Mouse (Mus musculus) cerebellum, adult 2 months (tissue): Measurements from ENCODE around the gene Anks3. TPM values are rescaled to one million over a fixed set of nuclear protein-coding genes. Genes with fewer than 3 reads are reported as not detected.
A peak's percentile ranks its signal among the peaks of the same experiment; 100 is the strongest.

Experiments used
- DNase-seq, 2 experiments: peaks; one replicate each; pipeline ENCODE4 v3.0.0; 2021
- H3K27ac ChIP-seq: fragments of 200-500 bp; 2 replicates; pipeline ENCODE4 v1.5.1; 2012; ENCODE audit warnings: low read length, control low read depth, inconsistent platforms; ENCODE audit not compliant: insufficient read depth
- H3K27me3 ChIP-seq: fragments of 200-500 bp; 2 replicates; pipeline ENCODE4 v1.6.1; 2012; ENCODE audit warnings: inconsistent platforms, mild to moderate bottlenecking, low read length, moderate library complexity; ENCODE audit not compliant: control insufficient read depth, insufficient read depth
- H3K4me1 ChIP-seq: fragments of 200-500 bp; 2 replicates; pipeline ENCODE4 v1.6.1; 2011; ENCODE audit warnings: low read length; ENCODE audit not compliant: control insufficient read depth, insufficient read depth
- H3K4me3 ChIP-seq: fragments of 200-500 bp; replicated peaks from 2 replicates; pipeline ENCODE3; 2011; ENCODE audit warnings: mild to moderate bottlenecking, low read depth, low read length, control low read depth; ENCODE audit not compliant: insufficient read depth
- CTCF ChIP-seq: fragments of 200-500 bp; IDR thresholded peaks from 2 replicates; pipeline ENCODE4 v1.5.1; 2011; ENCODE audit warnings: low read depth, mild to moderate bottlenecking, control low read depth, low read length, moderate library complexity, borderline replicate concordance; ENCODE audit not compliant: insufficient read depth
- POLR2A ChIP-seq: fragments of 200-500 bp; IDR thresholded peaks from 2 replicates; pipeline ENCODE4 v1.6.1; 2011; ENCODE audit warnings: low read length, control low read depth, borderline replicate concordance; ENCODE audit not compliant: insufficient read depth
- WGBS: fragments of 180-500 bp; shearing (Covaris S2); methylation state at CpG from one replicate; pipeline ENCODE4 v1.1.7; 2018; 5-methylcytosine and 5-hydroxymethylcytosine counted together
- polyA plus RNA-seq: library from polyadenylated mRNA; depleted of rRNA; stranded (reverse); fragments of >200 nt; gene quantifications from 2 replicates; pipeline ENCODE4 v1.2.3, GENCODE M21; 2012

Anks3 gene
- polyA plus RNA-seq, 1 experiment = 104 TPM

GRCm38 (mm10) chr16:4964731-4965391 is 856 bp upstream of the Anks3 start:
- Histone ChIP-seq H3K27ac (peak overlapping the region; percentile 57), H3K4me1 (peaks cover 14% of the 10 kb centered on the region), H3K27me3 (no peaks in the 10 kb centered on the region), H3K4me3 (peak overlapping the region; percentile 78)
- no peak for DNase-seq
- no peak for TF ChIP-seq CTCF
- no peak for TF ChIP-seq POLR2A
- WGBS = 6% methylated on average over 13 of the region's 13 CpGs

- no peak overlapping the region for H3K27ac ChIP-seq
- 33% methylated on average over 9 of the region's 9 CpGs for WGBS
- peaks cover 17% of the 10 kb centered on the region for H3K4me1 ChIP-seq
These were observed 659 bp downstream of the Anks3 start for GRCm38 (mm10) chr16:4963346-4963745.

GRCm38 (mm10) chr16:4960260-4960659 is 3.7 kb downstream of the Anks3 start:
- no peak overlapping the region for H3K4me3 ChIP-seq
- H3K27ac ChIP-seq = no peak overlapping the region

More at GRCm38 (mm10) chr16:4963346-4963745, 659 bp downstream of the Anks3 start:
- H3K4me3 ChIP-seq = peak overlapping the region; percentile 78
- DNase-seq = no peak
- no peaks in the 10 kb centered on the region for H3K27me3 ChIP-seq
- no peak for TF ChIP-seq CTCF
- no peak for TF ChIP-seq POLR2A

GRCm38 (mm10) chr16:4957446-4957845 is 6.6 kb downstream of the Anks3 start:
- DNase-seq = peak; percentile 64 to 80
- Histone ChIP-seq H3K4me1 (peaks cover 20% of the 10 kb centered on the region), H3K4me3 (no peak overlapping the region), H3K27me3 (no peaks in the 10 kb centered on the region), H3K27ac (peak overlapping the region; percentile 90)
- TF ChIP-seq CTCF (no peak), POLR2A (0 out of 2 replicates have a peak, but pooled peaks have one; percentile 13)
- 9% methylated on average over 3 of the region's 3 CpGs for WGBS

More at GRCm38 (mm10) chr16:4960260-4960659, 3.7 kb downstream of the Anks3 start:
- WGBS = 19% methylated on average over 8 of the region's 8 CpGs
- no peak for DNase-seq
- TF ChIP-seq CTCF = no peak
- TF ChIP-seq POLR2A = no peak
- Histone ChIP-seq H3K27me3 (no peaks in the 10 kb centered on the region), H3K4me1 (peaks cover 23% of the 10 kb centered on the region)

- Histone ChIP-seq H3K27ac (peak overlapping the region; percentile 90; the same call in 1 of the 2 replicates), H3K27me3 (no peaks in the 10 kb centered on the region), H3K4me1 (peaks cover 20% of the 10 kb centered on the region), H3K4me3 (no peak overlapping the region)
- 38% methylated on average over 3 of the region's 3 CpGs for WGBS
- TF ChIP-seq CTCF (no peak), POLR2A (no peak)
- no peak for DNase-seq
These were observed 7.4 kb downstream of the Anks3 start for GRCm38 (mm10) chr16:4956609-4957008.

GRCm38 (mm10) chr16:4947378-4947777 is 16.6 kb downstream of the Anks3 start:
- H3K27ac ChIP-seq = no peak overlapping the region
- no peaks in the 10 kb centered on the region for H3K4me1 ChIP-seq
- TF ChIP-seq POLR2A (no peak), CTCF (no peak)
- WGBS = 72% methylated on average over 4 of the region's 4 CpGs
- no peak for DNase-seq
- no peak overlapping the region for H3K4me3 ChIP-seq
- no peaks in the 10 kb centered on the region for H3K27me3 ChIP-seq

GRCm38 (mm10) chr16:4946155-4946554 is 17.9 kb downstream of the Anks3 start:
- no peak overlapping the region for H3K27ac ChIP-seq
- TF ChIP-seq CTCF (no peak), POLR2A (no peak)
- no peak for DNase-seq
- H3K4me3 ChIP-seq = no peak overlapping the region
- WGBS = 93% methylated on average over 3 of the region's 3 CpGs
- no peaks in the 10 kb centered on the region for H3K27me3 ChIP-seq
- no peaks in the 10 kb centered on the region for H3K4me1 ChIP-seq

- TF ChIP-seq POLR2A = no peak
- no peak for TF ChIP-seq CTCF
- H3K4me1 ChIP-seq = peaks cover 2% of the 10 kb centered on the region; the same call in 1 of the 2 replicates
- H3K4me3 ChIP-seq = no peak overlapping the region
- no peaks in the 10 kb centered on the region for H3K27me3 ChIP-seq
- 58% methylated on average over 4 of the region's 4 CpGs for WGBS
- H3K27ac ChIP-seq = no peak overlapping the region
- DNase-seq = no peak
These were observed 18.6 kb downstream of the Anks3 start for GRCm38 (mm10) chr16:4945415-4945814.
